Mouse (Mus musculus) CD4-positive, CD25-positive, alpha-beta regulatory T cell, adult 9 weeks (primary cell): ENCODE results near the gene Slc44a3. TPM values are rescaled to one million over a fixed set of nuclear protein-coding genes. Genes with fewer than 3 reads are reported as not detected.

Experiments used
- polyA plus RNA-seq: library from polyadenylated mRNA; unstranded; fragments of 100-300 nt; shearing (Covaris generic); gene quantifications from one replicate; pipeline ENCODE4 v1.2.1, GENCODE M21; 2017

Slc44a3 gene
- not detected for polyA plus RNA-seq

DNA sequence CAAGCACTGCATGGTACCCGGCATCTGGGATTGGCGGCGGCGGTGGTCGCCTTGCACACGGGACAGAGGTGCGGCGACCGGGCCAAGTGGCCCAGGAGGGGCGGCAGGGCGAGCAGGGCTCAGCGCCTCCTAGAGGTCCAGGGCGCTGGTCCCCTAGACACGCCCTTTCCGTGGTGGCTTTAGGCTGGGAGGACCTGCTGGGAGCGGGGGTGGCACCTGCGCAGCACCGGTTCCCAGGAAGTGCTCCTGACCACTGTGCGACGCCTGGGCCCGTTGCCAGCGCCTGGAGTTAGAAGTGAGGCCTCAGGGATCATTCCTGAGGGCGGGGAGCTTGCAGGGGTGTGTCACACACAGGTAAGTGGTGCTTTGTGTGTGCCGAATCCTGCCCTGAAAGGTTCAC lies at the start of gene Slc44a3:
Gene Slc44a3, minus strand, starts transcription at position 229 of the 400 bp plus-strand sequence.

DNA sequence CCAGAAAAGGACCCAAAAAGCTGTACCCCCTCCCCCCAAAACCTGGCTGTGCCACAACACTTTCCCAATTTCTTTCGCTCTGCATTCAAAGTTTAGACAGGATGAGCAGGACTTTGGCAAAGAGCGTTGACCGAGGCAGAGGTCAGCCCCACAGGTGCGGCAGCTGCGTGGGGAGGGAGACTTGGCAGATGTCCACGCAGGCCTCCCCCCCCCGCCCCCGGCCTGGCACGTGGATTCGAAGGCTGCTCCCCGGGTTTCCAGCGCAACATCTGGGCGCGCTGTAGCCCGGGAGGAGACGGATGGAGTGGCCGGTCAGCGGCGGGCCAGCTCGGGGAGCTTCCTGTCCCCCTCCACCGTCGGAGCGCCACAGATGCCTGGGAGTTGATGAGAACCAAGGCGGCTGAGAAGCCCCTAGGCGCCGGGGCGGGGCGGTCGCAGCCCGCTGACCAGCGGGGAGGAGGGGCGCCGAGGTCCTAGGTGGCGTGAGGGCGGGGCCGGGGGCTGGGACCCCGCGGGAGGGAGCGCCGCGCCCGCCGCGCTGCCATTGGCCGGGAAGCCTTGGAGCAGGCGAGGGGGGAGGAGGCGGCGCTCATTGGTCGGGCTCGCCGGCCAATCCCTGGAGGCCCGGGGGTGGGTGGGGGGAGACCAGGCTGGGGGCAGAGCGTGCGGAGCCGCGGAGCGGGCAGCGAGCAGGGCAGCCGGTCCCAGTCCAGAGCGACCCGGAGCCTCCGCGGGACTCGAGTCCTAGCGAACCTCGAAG lies 106.2 kb downstream of the Slc44a3 start, which contains the start of gene Cnn3:
Gene Cnn3, plus strand, starts transcription at position 637 of the 760 bp plus-strand sequence.

Other genes starting within 250 kb of the Slc44a3 start
- not detected for gene Tmem56, start 249.3 kb downstream of the Slc44a3 start, polyA plus RNA-seq
- 23.1 TPM for gene Alg14, start 240.6 kb downstream of the Slc44a3 start, polyA plus RNA-seq
- 11.4 TPM for gene Cnn3, start 105.9 kb downstream of the Slc44a3 start, polyA plus RNA-seq
- gene 4930432M17Rik, start 138.4 kb upstream of the Slc44a3 start, polyA plus RNA-seq = not detected
- not detected for gene F3, start 191.1 kb upstream of the Slc44a3 start, polyA plus RNA-seq